Mouse (Mus musculus): ENCODE results near the gene Ccdc28b. TPM values are rescaled to one million over a fixed set of nuclear protein-coding genes. Genes with fewer than 3 reads are reported as not detected.

Gene Ccdc28b
- 10 to 100 TPM; 25.3 to 28.5 TPM for total RNA-seq (2021)

- DNase-seq (ENCODE audit: low spot score) = no peak
- intact Hi-C loops (cut with DNase I) = loop anchor here (2.0 kb wide), 1 partner anchor 15 kb away; no protein-coding TSS in a partner anchor
Measured at GRCm38 (mm10) chr4:129623681-129624091, at the start of gene Ccdc28b. Gene Ccdc28b (minus strand): TSS chr4:129623947.

DNA sequence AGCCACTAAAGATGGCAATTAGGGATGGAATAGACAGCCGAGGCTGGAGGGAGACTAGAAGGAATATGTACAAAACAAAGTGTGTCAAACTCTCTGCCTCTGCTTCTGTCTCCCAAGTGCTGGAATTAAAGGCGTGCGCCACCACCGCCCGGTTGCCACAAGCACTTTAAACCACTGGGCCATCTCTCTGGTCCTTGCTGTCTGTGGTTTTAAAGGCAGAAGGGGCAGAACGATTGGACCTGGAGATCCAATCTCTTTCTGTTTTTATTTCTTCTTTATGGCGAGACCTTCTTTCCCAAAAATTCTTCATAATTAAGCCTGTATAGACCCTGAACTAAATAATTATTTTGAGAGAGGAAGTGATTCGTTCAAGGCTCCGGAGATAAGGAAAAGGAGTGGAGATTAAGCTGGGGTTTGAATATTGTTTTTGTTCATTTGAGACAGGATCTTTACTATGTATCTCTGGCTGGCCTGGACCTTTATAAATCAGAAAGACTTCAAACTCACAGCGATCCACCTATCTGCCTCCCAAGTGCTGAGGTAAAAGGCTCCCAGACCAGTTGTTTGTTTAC lies 49.2 kb upstream of the Ccdc28b start:
- DNase-seq (ENCODE audit: low spot score) = no peak
- intact Hi-C loops (cut with DNase I) = loop anchor here (1.0 kb wide), 1 partner anchor 23 kb away; the partner anchor contains the start of gene Tmem39b

DNA sequence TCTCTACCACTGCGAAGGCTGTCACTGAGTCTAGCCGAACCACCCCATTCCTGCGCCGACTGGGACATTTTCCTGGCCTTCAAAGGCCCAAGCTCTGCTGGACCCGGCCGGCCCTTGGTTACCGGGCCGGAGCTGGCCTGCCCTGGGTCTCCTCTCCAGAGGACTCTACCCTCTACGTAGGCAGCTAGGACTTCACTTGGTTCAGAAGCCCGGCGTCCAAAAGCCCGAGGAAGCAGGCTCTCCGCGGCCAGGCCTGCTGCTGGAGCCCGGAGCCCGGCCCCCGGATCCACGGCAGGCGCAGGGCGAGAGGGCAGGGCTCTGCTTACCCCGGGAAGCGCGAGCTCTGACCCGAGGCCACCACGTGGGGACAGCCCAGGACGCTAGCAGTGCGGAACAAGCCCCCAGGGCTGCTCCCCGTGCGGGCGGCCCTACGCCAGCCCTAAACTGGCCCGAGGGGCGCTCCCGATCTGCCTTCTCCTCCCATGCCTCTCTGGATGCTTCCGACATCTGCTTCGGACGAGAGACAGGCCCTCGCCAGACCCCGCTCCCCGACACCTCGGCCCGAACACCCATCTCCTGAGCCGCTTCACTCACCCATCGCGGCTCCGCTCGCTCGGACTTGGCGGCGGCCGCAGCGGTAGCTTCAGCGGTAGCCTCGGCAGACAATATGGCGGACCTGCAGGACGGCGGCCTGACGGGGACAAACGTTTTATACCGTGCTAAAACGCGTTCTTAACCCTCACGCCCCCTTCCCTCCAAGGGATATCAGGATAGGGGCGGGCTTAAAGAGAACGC lies 48.5 kb upstream of the Ccdc28b start, which contains the start of gene Kpna6:
Gene Kpna6, minus strand, starts transcription at position 685 of the 795 bp plus-strand sequence.
- DNase-seq (ENCODE audit: low spot score) = peak; percentile 81

DNA sequence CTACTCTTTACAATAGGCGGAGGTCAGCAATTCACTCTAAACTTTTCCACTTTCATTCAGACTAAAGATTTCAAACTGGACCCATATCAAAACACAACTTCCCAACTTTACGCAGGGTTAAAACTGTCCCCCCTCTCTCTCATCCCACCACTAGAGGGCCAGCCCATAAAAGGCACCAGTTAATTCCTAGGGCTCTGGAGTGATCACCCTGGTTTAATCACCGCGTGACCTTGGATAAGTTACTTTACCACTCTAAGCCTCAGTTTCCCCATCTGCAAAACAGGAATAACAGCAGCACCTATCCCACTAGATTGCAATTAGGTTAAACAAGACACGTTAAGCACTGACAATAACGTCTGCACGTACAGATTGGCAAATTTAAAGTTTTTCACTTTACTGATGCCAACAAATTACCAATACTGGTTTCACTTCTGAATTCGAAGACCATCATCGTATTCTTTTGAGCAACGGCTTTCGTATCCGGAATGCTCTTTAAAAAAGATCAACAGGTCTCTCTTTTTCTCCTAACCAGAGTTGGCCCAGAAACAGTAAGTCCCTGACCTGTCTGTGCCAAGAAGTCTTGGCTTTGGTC lies 47.8 kb upstream of the Ccdc28b start:
- intact Hi-C loops (cut with DNase I) = loop anchor here (1.0 kb wide), 1 partner anchor 25 kb away; the partner anchor contains the start of gene Tmem39b

More for the DNA sequence above, 48.5 kb upstream of the Ccdc28b start, which contains the start of gene Kpna6:
- intact Hi-C loops (cut with DNase I) = loop anchor here (1.0 kb wide), 1 partner anchor 24 kb away; the partner anchor contains the start of gene Tmem39b

GRCm38 (mm10) chr4:129662255-129662813 lies 38.6 kb upstream of the Ccdc28b start:
- DNase-seq (ENCODE audit: low spot score) = no peak
- intact Hi-C loops (cut with DNase I) = no loop called here

More for the DNA sequence above, 47.8 kb upstream of the Ccdc28b start:
- peak; percentile 7 for DNase-seq (ENCODE audit: low spot score)

DNA sequence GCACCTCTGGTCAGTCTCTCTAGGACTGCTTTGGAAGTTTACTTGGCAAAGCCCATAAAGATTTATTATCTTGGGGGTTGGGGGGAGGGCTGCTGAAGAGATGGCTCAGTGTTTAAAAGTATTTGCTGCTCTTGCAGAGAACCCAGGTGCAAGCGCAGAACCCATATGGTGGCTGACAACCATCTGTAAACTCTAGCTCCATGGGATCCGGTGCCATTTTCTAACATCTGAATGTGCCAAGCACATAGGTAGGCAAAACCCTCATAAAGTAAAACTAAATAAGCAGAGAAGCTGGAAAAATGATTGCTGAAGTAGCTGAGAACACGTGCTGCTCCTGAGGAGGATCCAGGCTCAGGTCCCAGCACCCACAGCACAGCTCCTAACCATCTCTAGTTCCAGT lies 37.8 kb upstream of the Ccdc28b start:
- no peak for DNase-seq (ENCODE audit: low spot score)
- intact Hi-C loops (cut with DNase I) = no loop called here

GRCm38 (mm10) chr4:129654770-129655169 lies 31.0 kb upstream of the Ccdc28b start:
- no peak for DNase-seq (ENCODE audit: low spot score)
- intact Hi-C loops (cut with DNase I) = no loop called here

GRCm38 (mm10) chr4:129650359-129650758 lies 26.6 kb upstream of the Ccdc28b start:
- DNase-seq (ENCODE audit: low spot score) = no peak
- intact Hi-C loops (cut with DNase I) = no loop called here

DNA sequence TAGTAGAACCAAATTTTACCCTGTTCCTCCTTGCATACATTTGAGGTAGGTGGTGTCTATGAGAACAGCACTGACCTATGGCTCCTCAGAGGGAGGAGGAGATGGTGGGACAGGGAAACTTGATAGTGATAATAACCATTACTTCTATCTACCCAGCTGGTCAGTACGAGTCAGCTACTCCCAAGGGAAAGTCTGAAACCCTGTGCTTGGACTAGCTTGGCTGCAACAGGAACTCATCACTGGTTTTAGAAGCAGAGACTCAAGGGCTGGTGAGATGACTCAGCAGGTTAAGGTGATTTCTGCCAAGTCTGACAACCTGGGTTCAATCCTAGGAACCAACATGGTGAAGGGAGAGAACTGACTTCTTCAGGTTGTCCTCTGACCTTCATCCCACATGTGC lies 24.9 kb upstream of the Ccdc28b start:
- no peak for DNase-seq (ENCODE audit: low spot score)
- intact Hi-C loops (cut with DNase I) = no loop called here

DNA sequence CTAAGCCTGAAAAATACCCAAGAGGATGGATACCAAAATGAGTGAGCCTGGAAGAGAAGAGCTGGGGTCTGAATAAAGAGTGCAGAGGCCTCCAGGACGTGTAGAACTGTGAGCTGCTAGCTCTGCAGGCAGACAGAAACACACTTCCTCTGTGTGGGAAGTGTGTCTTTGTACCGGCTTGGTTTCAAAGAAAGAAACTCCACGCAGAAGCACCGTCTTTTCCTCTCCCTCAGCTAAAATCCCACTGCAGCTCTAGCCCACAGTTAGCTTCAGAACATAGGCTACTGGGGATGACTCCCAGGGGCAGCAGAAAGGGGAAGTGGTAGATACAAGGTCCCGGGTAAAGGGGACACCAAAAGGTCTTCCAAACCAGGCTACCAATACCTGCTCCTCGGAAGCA lies 21.5 kb upstream of the Ccdc28b start:
- DNase-seq (ENCODE audit: low spot score) = no peak
- intact Hi-C loops (cut with DNase I) = no loop called here

GRCm38 (mm10) chr4:129641756-129642155 lies 18.0 kb upstream of the Ccdc28b start:
- intact Hi-C loops (cut with DNase I) = loop anchor here (2.0 kb wide), 1 partner anchor 41 kb away; the partner anchor contains the start of genes Eif3i and Tmem234
- no peak for DNase-seq (ENCODE audit: low spot score)

GRCm38 (mm10) chr4:129640638-129641467 lies 17.1 kb upstream of the Ccdc28b start, which contains the start of gene Txlna:
Gene Txlna (minus strand): TSS chr4:129641065.
- intact Hi-C loops (cut with DNase I) = loop anchor here (2.0 kb wide), 1 partner anchor 40 kb away; the partner anchor contains the start of genes Eif3i and Tmem234
- DNase-seq (ENCODE audit: low spot score) = peak; percentile 94

GRCm38 (mm10) chr4:129640101-129640637 lies 16.4 kb upstream of the Ccdc28b start:
- intact Hi-C loops (cut with DNase I) = loop anchor here (2.0 kb wide), 1 partner anchor 39 kb away; the partner anchor contains the start of genes Eif3i and Tmem234

GRCm38 (mm10) chr4:129639221-129639620 lies 15.5 kb upstream of the Ccdc28b start:
- no peak for DNase-seq (ENCODE audit: low spot score)
- intact Hi-C loops (cut with DNase I) = loop anchor here (2.0 kb wide), 1 partner anchor 14 kb away; no protein-coding TSS in a partner anchor

More at GRCm38 (mm10) chr4:129640101-129640637, 16.4 kb upstream of the Ccdc28b start:
- no peak for DNase-seq (ENCODE audit: low spot score)

DNA sequence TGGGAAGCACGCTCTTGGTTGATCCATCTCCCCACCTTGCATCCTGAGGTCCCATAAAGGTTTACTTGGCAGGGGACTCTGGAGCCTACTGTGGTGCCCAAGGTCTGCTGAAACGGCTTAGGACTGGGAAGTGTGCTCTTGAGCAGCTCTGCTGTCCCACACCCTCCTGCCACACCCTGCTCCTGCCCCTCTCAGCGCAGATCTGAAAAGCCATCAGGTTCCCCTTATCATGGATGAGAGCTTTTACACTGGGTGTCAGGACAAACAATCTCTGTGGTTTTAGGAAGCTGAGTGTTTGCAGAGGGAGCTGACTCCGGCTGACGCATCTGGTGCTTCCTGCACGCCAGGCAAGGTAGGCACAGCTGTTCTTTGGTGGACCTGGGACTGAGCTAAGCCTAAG lies 10.1 kb upstream of the Ccdc28b start:
- intact Hi-C loops (cut with DNase I) = no loop called here
- no peak for DNase-seq (ENCODE audit: low spot score)

DNA sequence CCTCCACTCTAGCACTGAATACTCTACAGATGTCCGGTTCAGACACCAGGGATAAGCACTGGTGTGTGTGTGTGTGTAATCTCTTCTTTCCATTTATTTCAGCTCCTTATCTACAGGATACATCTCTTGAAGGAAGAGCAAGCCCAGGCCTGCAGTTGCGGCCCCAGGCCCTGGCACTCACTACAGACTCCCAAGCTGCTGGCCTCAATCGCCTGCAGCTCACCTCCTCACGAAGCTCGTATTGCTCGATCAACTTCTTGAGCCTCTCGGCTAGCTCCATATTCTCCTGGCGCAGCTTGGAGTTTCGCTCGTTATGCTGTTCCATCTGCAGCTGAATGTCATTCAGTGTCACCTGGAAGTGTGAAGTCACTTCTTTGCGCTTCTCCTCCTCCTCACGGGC lies 8.1 kb upstream of the Ccdc28b start:
- intact Hi-C loops (cut with DNase I) = no loop called here
- no peak for DNase-seq (ENCODE audit: low spot score)

GRCm38 (mm10) chr4:129630944-129631343 lies 7.2 kb upstream of the Ccdc28b start:
- intact Hi-C loops (cut with DNase I) = no loop called here
- DNase-seq (ENCODE audit: low spot score) = no peak

DNA sequence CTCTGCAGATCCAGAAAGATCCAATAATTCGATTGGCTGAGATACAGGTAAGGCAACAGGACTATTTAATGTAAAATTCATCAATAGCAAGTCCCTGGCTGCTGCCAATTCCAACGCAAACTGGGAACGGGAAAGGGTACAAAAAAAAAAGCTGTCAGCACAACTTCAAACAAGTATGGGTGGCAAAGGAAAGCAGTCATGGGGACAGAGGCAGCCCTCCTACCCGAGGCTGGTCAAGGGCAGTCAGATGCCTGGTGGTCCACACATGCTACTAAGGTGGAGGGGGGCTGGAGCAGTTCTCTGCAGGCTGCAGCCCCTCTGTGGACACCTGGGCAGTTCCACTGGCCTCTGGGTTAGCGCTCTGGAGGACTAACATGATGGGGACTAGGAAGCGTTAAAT lies 2.3 kb upstream of the Ccdc28b start:
- intact Hi-C loops (cut with DNase I) = no loop called here
- no peak for DNase-seq (ENCODE audit: low spot score)

GRCm38 (mm10) chr4:129625496-129625895 lies 1.7 kb upstream of the Ccdc28b start:
- intact Hi-C loops (cut with DNase I) = loop anchor here (2.0 kb wide), 1 partner anchor 13 kb away; no protein-coding TSS in a partner anchor

More at GRCm38 (mm10) chr4:129625496-129625895, 1.7 kb upstream of the Ccdc28b start:
- DNase-seq (ENCODE audit: low spot score) = no peak

All from heart, postnatal 25 days (tissue).